Mouse (Mus musculus) ES-E14 (cell line): ENCODE results near the gene Igf1. TPM values are rescaled to one million over a fixed set of nuclear protein-coding genes. Genes with fewer than 3 reads are reported as not detected.

Experiments
- DNase-seq: peaks from one replicate; pipeline ENCODE4 v3.0.0-alpha.2; 2013; ENCODE audit warnings: low read depth, low spot score
- H3K27ac ChIP-seq: 2 replicates; pipeline ENCODE4 v1.5.1; 2012; ENCODE audit warnings: low read depth, mild to moderate bottlenecking, low read length, moderate library complexity, mixed read lengths; ENCODE audit not compliant: poor library complexity, insufficient read depth, severe bottlenecking
- H3K36me3 ChIP-seq: 2 replicates; pipeline ENCODE4 v1.6.1; 2012; ENCODE audit warnings: mild to moderate bottlenecking, low read length, moderate library complexity, mixed read lengths; ENCODE audit not compliant: control insufficient read depth, poor library complexity, insufficient read depth, severe bottlenecking
- H3K4me1 ChIP-seq, 2 experiments: fragments of 150-350 bp in 1 of 2; sonication (generic) in 1 of 2; 2 replicates each; pipeline ENCODE4 v1.6.1; 2012; ENCODE audit warnings: low read length in 2 of 2, mild to moderate bottlenecking in 1 of 2, mixed read lengths in 1 of 2; ENCODE audit not compliant: control insufficient read depth in 2 of 2, insufficient read depth in 2 of 2, poor library complexity in 1 of 2
- H3K4me3 ChIP-seq, 2 experiments: fragments of 150-350 bp in 1 of 2; sonication (generic) in 1 of 2; 2 replicates each; pipeline ENCODE4 v1.5.1; 2012; ENCODE audit warnings: low read length in 2 of 2, low read depth in 1 of 2, mild to moderate bottlenecking in 1 of 2, mixed read lengths in 1 of 2; ENCODE audit not compliant: insufficient read depth in 1 of 2, poor library complexity in 1 of 2, severe bottlenecking in 1 of 2
- H3K9ac ChIP-seq: 2 replicates; pipeline ENCODE4 v1.6.1; 2012; ENCODE audit warnings: low read depth, mild to moderate bottlenecking, low read length, mixed read lengths; ENCODE audit not compliant: poor library complexity, insufficient read depth, severe bottlenecking
- H3K9me3 ChIP-seq: fragments of 150-350 bp; sonication (generic); 2 replicates; pipeline ENCODE4 v1.6.1; 2012; ENCODE audit warnings: low read depth, mild to moderate bottlenecking, low read length; ENCODE audit not compliant: control insufficient read depth, insufficient read depth
- CHD2 ChIP-seq: IDR thresholded peaks from 2 replicates; pipeline ENCODE4 v1.6.1; 2014; ENCODE audit warnings: mild to moderate bottlenecking, low read depth, low read length, inconsistent platforms
- HCFC1 ChIP-seq: IDR thresholded peaks from 2 replicates; pipeline ENCODE4 v1.6.1; 2012; ENCODE audit warnings: low read length, inconsistent platforms, borderline replicate concordance; ENCODE audit not compliant: insufficient read depth
- MAFK ChIP-seq: IDR thresholded peaks from 2 replicates; pipeline ENCODE4 v1.6.1; 2014; ENCODE audit warnings: mild to moderate bottlenecking, low read depth, low read length, inconsistent platforms; ENCODE audit not compliant: insufficient read depth
- ZC3H11A ChIP-seq: IDR thresholded peaks from 2 replicates; pipeline ENCODE4 v1.6.1; 2012; ENCODE audit warnings: low read depth, mild to moderate bottlenecking, inconsistent platforms, low read length, borderline replicate concordance
- ZNF384 ChIP-seq: IDR thresholded peaks from 2 replicates; pipeline ENCODE4 v1.6.1; 2012; ENCODE audit warnings: low read depth, low read length, inconsistent platforms
- in situ Hi-C, 2 experiments: fragments of 600-800 bp; cut with MboI; formaldehyde crosslinking; loops; one replicate each; pipeline ENCODE4 v1.15.1; 2025; ENCODE audit warnings: low sequenced_read_pairs in 2 of 2, inconsistent platforms in 1 of 2; ENCODE audit not compliant: unreplicated experiment in 2 of 2
- total RNA-seq: library from RNA; depleted of rRNA; stranded (reverse); fragments of 300-350 nt; gene quantifications from 2 replicates; pipeline ENCODE4 v1.2.3, GENCODE M21; 2012

The Igf1 gene
- total RNA-seq, 1 experiment: 0.40 TPM

DNA sequence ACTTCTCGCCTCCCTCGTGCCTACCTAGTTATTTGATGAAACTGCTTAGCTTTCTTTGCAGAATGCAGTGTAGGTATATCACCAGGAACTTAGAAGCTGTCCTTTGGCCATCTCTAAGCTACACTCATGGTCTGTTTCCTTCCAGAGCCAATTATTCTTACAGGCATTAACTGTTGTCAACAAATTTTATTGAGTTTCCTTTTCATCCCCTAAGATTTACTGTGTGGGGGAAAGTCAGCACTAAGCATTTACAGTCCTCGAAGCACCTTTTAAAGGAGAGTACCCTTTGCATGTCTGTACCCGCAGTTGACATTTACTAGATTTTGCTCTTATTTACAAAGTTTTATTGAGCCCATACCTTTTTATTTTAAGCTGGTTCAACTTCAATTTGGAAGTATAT, 9.6 kb downstream of the Igf1 start:
- no peak for DNase-seq
- Histone ChIP-seq H3K27ac (no peak overlapping the region), H3K4me3 (no peak overlapping the region), H3K36me3 (no peaks in the 10 kb centered on the region), H3K9ac (no peak overlapping the region), H3K4me1 (no peaks in the 10 kb centered on the region), H3K9me3 (no peaks in the 10 kb centered on the region)
- no peak for TF ChIP-seq HCFC1
- no peak for TF ChIP-seq MAFK
- TF ChIP-seq ZNF384: no peak
- TF ChIP-seq ZC3H11A: no peak
- no peak for TF ChIP-seq CHD2
- in situ Hi-C loops: loop anchor here in 1 of 2 experiments (25.0 kb wide), 1 partner anchor 445 kb away; no protein-coding TSS in a partner anchor

DNA sequence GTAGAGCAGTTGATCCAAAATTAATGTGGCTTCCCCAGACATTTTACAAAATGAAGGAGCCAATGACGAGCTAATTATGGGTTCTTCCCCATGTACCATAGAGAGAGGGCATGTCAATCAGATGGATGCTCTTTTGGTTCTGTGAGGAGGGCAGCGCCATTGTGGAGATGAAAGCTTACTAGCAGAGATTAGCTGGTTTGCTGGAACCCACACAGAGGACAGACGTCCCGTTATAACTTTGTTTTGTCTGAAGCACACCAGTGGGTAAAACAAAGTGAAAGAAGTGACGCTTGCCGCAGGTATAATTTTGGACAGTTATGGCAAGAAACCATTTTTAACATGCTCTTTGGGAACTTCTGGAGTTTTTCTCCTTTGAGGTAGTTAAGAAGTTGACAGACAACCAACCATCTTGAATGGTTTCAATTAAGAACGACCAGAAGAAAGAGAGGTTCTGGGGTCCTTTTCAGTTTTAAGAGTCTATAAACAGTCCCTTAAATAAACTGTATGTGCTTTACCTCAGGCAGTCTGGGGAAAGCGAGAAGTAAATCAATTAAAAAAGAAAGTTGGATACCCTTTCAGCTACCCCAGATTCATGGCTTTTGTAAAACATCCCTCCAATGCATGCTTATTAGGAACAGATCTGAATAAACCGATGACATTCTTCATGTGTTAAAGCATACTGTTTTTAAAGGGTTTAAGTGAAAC, 10.4 kb downstream of the Igf1 start:
- no peak overlapping the region for H3K9ac ChIP-seq
- no peaks in the 10 kb centered on the region for H3K36me3 ChIP-seq
- H3K4me3 ChIP-seq: no peak overlapping the region
- H3K27ac ChIP-seq: no peak overlapping the region
- in situ Hi-C loops: loop anchor here in 1 of 2 experiments (25.0 kb wide), 1 partner anchor 444 kb away; no protein-coding TSS in a partner anchor
- DNase-seq: no peak
- H3K4me1 ChIP-seq: no peaks in the 10 kb centered on the region
- TF ChIP-seq CHD2 (no peak), ZC3H11A (no peak), ZNF384 (no peak), MAFK (no peak), HCFC1 (no peak)
- H3K9me3 ChIP-seq: no peaks in the 10 kb centered on the region

GRCm38 (mm10) chr10:87869151-87869550, 11.1 kb downstream of the Igf1 start:
- no peaks in the 10 kb centered on the region for H3K36me3 ChIP-seq
- H3K4me3 ChIP-seq: no peak overlapping the region
- no peak for DNase-seq
- no peak overlapping the region for H3K9ac ChIP-seq
- H3K9me3 ChIP-seq: no peaks in the 10 kb centered on the region
- no peaks in the 10 kb centered on the region for H3K4me1 ChIP-seq
- H3K27ac ChIP-seq: no peak overlapping the region
- TF ChIP-seq CHD2 (no peak), MAFK (no peak), HCFC1 (no peak), ZNF384 (no peak), ZC3H11A (no peak)
- in situ Hi-C loops: loop anchor here in 1 of 2 experiments (25.0 kb wide), 1 partner anchor 443 kb away; no protein-coding TSS in a partner anchor

GRCm38 (mm10) chr10:87869691-87870090, 11.6 kb downstream of the Igf1 start:
- TF ChIP-seq CHD2 (no peak), ZNF384 (no peak), MAFK (no peak), HCFC1 (no peak), ZC3H11A (no peak)
- Histone ChIP-seq H3K4me3 (no peak overlapping the region), H3K9me3 (no peaks in the 10 kb centered on the region), H3K36me3 (no peaks in the 10 kb centered on the region), H3K9ac (no peak overlapping the region), H3K27ac (no peak overlapping the region), H3K4me1 (no peaks in the 10 kb centered on the region)
- no peak for DNase-seq
- in situ Hi-C loops: loop anchor here in 1 of 2 experiments (25.0 kb wide), 1 partner anchor 443 kb away; no protein-coding TSS in a partner anchor
